Mouse (Mus musculus): ENCODE data around the gene Cdk2. TPM values are rescaled to one million over a fixed set of nuclear protein-coding genes. Genes with fewer than 3 reads are reported as not detected.
"Not testable (repeated sequence)": the region's sequence is repeated elsewhere in the genome, so short reads cannot be mapped to it uniquely, and the experiment has no call there.

Cdk2 gene
- 10 to 100 TPM; 46.8 to 50.3 TPM for total RNA-seq (2021)
- long read RNA-seq, experiment 1, transcript Cdk2-202 (8 exons, 2,406 nt): minor isoform, 10 of 32 reads
- long read RNA-seq, experiment 1, transcript Cdk2-201 (7 exons, 2,240 nt): major isoform, 13 of 32 reads
- long read RNA-seq, experiment 1, partial matches to known transcripts: 4 of 32 reads
- long read RNA-seq, experiment 1, other reads (novel, unspliced or antisense): 5 of 32 reads
- long read RNA-seq, experiment 2, transcript Cdk2-201 (7 exons, 2,240 nt): major isoform, 25 of 52 reads
- long read RNA-seq, experiment 2, transcript Cdk2-202 (8 exons, 2,406 nt): minor isoform, 15 of 52 reads
- long read RNA-seq, experiment 2, partial matches to known transcripts: 4 of 52 reads
- long read RNA-seq, experiment 2, other reads (novel, unspliced or antisense): 7 of 52 reads

DNA sequence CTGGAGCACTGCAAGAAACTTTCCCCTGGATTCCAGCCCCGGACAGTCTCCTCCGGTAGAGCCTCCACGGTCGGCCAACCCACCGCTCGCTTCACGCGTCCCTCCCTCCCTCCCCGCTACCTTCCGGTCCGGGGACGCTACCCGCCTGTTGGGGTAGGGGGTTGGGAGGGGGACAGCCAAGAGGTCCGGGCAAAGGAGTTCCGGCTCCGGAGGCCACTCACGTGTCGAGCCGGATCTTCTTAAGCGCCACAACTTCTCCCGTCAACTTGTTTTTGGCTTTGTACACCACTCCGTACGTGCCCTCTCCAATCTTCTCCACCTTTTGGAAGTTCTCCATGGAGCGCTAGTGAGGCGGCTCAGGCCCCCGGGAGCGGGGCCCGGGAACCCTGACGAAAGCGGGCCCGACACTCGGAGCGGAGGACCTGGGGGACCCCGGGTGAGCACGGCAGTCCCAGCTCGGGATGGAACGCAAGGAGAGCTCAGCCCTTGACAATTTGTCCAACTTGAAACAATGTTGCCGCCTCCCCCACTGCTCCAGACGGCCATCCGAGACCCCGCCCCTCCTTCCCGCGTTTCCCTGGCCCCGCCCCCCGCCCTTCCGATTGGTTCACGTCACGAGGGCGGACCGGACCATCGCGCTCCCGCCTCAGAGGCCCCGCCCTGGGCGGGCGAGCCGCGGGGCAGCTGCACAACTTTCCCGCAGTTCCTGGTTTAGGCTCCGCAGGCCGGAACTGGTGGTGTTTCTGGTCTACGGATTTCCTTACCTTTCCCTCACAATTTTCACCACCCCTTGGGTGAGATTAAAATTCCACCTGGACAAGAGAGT, at the start of gene Cdk2:
Gene Cdk2 (minus strand): TSS at position 541 of the 826 bp plus-strand sequence.
- DNase-seq (ENCODE audit: low spot score in 2 of 2): peak; percentile 81 to 83

- peak; percentile 37 to 64 for DNase-seq (ENCODE audit: low spot score in 2 of 2)
Measured at GRCm38 (mm10) chr10:128748252-128748864, 43.5 kb upstream of the Cdk2 start.

GRCm38 (mm10) chr10:128747646-128748251, 42.9 kb upstream of the Cdk2 start, which contains the start of gene Pym1:
Gene Pym1, plus strand, starts transcription at chr10:128747889.
- DNase-seq (ENCODE audit: low spot score in 2 of 2): peak; percentile 52 to 61

- no peak for DNase-seq (ENCODE audit: low spot score in 2 of 2)
Measured at GRCm38 (mm10) chr10:128746972-128747645, 42.3 kb upstream of the Cdk2 start.

GRCm38 (mm10) chr10:128745946-128746613, 41.2 kb upstream of the Cdk2 start:
- DNase-seq (ENCODE audit: low spot score in 2 of 2): no peak

DNA sequence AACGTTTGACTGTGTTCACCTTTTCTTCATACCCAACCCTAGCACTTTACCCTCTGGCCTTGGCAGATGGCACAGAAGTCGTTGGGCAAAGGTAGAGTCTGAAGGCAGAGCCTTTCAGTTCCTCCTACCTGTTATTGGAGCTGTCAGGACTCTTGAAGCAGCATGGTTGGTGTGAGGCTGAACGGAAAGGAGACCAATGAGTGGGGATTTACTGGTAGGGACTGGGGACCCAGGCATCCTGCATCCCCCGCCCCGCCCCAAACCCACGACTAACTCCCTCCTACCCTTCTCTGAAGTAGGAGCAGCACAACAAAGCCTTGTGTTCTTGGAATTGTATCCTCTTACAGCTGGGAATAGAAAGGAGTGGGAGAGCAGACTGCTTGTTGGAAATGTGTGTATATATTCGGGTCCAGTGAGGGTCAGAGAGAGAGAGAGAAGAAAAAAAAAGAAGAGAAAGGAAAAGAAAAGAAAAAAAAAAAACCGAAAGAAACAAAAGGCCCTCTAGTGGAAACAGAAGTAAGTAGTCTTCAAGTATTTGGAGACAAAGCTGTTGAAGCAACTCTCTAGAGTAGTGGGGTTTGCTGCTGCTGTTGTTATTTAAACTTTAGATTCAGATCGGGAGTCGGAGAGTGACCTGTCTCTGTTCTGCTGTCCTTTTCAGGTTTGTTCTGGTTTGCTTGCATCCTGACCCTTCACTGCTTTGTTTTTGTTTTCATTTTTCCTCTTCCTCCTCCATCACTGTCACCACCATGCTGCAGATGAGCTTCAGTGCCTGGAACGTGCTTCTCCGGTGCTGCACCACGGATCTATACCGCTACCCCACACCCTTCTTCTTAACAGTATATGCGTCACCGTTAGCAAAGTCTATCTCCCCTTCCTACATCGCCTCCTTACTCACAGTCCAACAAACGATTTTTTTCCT, 40.1 kb upstream of the Cdk2 start, which contains the start of gene Dgka:
Gene Dgka (minus strand): TSS at position 176 of the 922 bp plus-strand sequence.
- DNase-seq (ENCODE audit: low spot score in 2 of 2): no peak

GRCm38 (mm10) chr10:128744211-128744610, 39.4 kb upstream of the Cdk2 start:
- DNase-seq (ENCODE audit: low spot score in 2 of 2): no peak

GRCm38 (mm10) chr10:128743791-128744191, 39.0 kb upstream of the Cdk2 start:
- peak in 1 of 2 experiments; percentile 38 for DNase-seq (ENCODE audit: low spot score in 2 of 2)

GRCm38 (mm10) chr10:128743235-128743634, 38.4 kb upstream of the Cdk2 start:
- no peak for DNase-seq (ENCODE audit: low spot score in 2 of 2)

- DNase-seq (ENCODE audit: low spot score in 2 of 2): no peak
Measured at GRCm38 (mm10) chr10:128742616-128743015, 37.8 kb upstream of the Cdk2 start.

GRCm38 (mm10) chr10:128740296-128740695, 35.5 kb upstream of the Cdk2 start:
- no peak for DNase-seq (ENCODE audit: low spot score in 2 of 2)

DNA sequence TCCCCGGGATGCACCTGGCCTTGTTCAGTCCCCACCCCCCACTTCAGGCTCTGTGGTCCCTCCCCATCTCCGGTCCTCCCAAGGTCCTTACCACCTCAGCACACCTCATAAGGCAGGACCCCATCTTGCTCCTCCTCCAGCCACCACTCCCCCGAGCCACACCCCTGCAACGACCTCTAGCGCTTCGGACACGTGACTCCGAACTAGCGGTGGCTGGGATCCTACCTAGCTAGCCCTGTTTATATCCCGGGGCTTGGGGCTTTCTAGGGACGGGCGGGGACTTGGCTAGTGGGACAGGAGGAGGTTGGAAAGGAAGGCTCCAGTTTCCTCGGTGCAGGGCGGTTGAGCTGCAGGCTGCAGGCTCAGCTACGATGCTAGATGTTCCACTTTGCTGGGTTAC, 32.6 kb upstream of the Cdk2 start:
- no peak for DNase-seq (ENCODE audit: low spot score in 2 of 2)

- no peak for DNase-seq (ENCODE audit: low spot score in 2 of 2)
Measured at GRCm38 (mm10) chr10:128731992-128732391, 27.2 kb upstream of the Cdk2 start.

DNA sequence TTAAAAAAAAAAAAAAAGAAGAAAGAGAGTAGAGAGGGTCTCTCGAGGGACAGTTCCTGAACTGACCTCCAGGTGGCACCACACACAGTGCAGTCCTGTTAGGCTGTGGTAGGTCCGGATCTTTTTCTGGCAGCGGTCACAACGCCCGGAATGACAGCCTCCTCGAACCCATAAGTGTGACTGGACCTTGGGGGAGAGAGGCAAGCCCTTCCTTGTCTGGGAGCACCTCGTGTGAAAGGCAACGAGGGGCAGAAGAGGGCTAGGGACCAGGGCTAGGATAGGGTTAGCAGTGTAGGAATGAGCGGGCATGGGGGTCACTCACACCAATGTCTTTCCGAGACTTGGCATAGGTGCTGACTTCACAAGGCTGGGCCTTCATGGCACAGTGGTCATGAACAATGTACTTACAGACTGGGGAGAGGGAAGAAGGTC, 26.2 kb upstream of the Cdk2 start:
- DNase-seq (ENCODE audit: low spot score in 2 of 2): peak in 1 of 2 experiments; percentile 61

DNA sequence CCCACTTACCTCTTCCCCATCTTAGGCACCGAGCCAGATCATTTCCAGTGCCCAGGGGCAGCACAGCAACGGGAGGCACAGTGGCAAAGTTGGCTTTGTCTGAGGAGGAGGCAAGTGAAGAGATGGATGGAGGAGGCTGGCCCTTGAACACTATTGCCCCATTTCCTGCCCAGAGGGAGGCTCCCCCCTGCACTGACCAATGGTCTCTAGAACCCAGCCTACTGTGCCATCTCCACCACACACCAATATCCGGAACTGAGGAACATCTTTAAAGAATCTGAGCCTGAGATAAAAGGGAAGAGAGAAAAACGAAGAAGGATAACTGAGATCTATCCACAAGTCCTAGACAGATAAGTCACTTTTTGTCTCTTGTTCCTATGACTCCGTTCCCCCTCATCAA, 23.2 kb upstream of the Cdk2 start:
- DNase-seq (ENCODE audit: low spot score in 2 of 2): no peak

GRCm38 (mm10) chr10:128725466-128725865, 20.6 kb upstream of the Cdk2 start:
- not testable (repeated sequence) for DNase-seq (ENCODE audit: low spot score in 2 of 2)

GRCm38 (mm10) chr10:128715559-128716537, 11.0 kb upstream of the Cdk2 start:
- DNase-seq (ENCODE audit: low spot score in 2 of 2): no peak

DNA sequence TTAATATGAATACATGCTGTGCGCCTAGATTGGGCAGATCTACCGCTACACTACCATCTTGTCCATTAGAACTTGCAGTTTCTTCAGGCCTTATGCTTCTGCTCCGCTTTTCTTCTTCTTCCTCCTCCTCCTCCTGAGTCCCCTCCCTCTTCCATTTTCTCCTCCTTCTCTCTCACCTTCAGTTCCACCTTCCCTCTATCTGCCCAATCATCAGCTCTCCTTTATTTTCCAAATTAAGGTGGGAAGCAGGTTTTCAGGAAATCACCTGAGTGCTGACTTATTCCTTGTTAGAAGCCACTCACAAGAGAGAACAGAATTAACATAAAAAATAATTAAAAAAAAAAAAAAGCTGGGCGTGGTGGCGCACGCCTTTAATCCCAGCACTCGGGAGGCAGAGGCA, 6.5 kb upstream of the Cdk2 start:
- DNase-seq (ENCODE audit: low spot score in 2 of 2): not testable (repeated sequence)
